Mouse (Mus musculus) lung, embryonic 16.5 days (tissue): Measurements from ENCODE around the gene Pip4k2a. TPM values are rescaled to one million over a fixed set of nuclear protein-coding genes. Genes with fewer than 3 reads are reported as not detected.

ENCODE experiments used
- ATAC-seq: fragments of 200-750 bp; cut with Nextera tagmentation; 2 replicates; pipeline ENCODE4 v1.8.0; 2017; ENCODE audit warnings: low read depth, mild to moderate bottlenecking, moderate library complexity
- H3K27ac ChIP-seq: fragments of 300-500 bp; sonication (generic); 2 replicates; pipeline ENCODE4 v1.5.1; 2014; ENCODE audit warnings: mild to moderate bottlenecking, control low read depth, low read length
- H3K27me3 ChIP-seq: fragments of 300-500 bp; sonication (generic); 2 replicates; pipeline ENCODE4 v1.6.1; 2014; ENCODE audit warnings: low read depth, low read length, mixed read lengths; ENCODE audit not compliant: control insufficient read depth, insufficient read depth
- H3K36me3 ChIP-seq: fragments of 300-500 bp; sonication (generic); 2 replicates; pipeline ENCODE4 v1.6.1; 2014; ENCODE audit warnings: low read length; ENCODE audit not compliant: control insufficient read depth, insufficient read depth
- H3K4me1 ChIP-seq: fragments of 300-500 bp; sonication (generic); replicated peaks from 2 replicates; pipeline ENCODE4 v1.6.1; 2014; ENCODE audit warnings: low read length, mixed read lengths; ENCODE audit not compliant: control insufficient read depth, insufficient read depth
- H3K4me2 ChIP-seq: fragments of 300-500 bp; sonication (generic); 2 replicates; pipeline ENCODE4 v1.6.1; 2014; ENCODE audit warnings: low read depth, low read length, control low read depth
- H3K4me3 ChIP-seq: fragments of 300-500 bp; sonication (generic); 2 replicates; pipeline ENCODE4 v1.5.1; 2014; ENCODE audit warnings: mild to moderate bottlenecking, low read length, control low read depth
- H3K9ac ChIP-seq: fragments of 300-500 bp; sonication (generic); 2 replicates; pipeline ENCODE4 v1.6.1; 2014; ENCODE audit warnings: low read length, control low read depth
- H3K9me3 ChIP-seq: fragments of 300-500 bp; sonication (generic); 2 replicates; pipeline ENCODE4 v1.6.1; 2016; ENCODE audit warnings: low read length; ENCODE audit not compliant: control insufficient read depth
- WGBS: fragments of 180-500 bp; shearing (Covaris S2); extraction: QIAGEN DNeasy Blood & Tissue Kit; methylation state at CpG from one replicate; pipeline ENCODE4 v1.1.7; 2014; 5-methylcytosine and 5-hydroxymethylcytosine counted together
- polyA plus RNA-seq: library from polyadenylated mRNA; unstranded; fragments of >200 nt; fragmentation: Nextera tagmentation; extraction: Ambion mirVana; gene quantifications from 2 replicates; pipeline ENCODE4 v1.2.1, GENCODE M21; 2015

The Pip4k2a gene
- polyA plus RNA-seq, 1 experiment from 2014 or later, result 7.4 TPM

- no peaks in the 10 kb centered on the region for H3K36me3 ChIP-seq
Observed at GRCm38 (mm10) chr2:18915372-18916041, 82.4 kb downstream of the Pip4k2a start.

GRCm38 (mm10) chr2:18914750-18915149 is 83.2 kb downstream of the Pip4k2a start:
- WGBS, result 61% methylated on average over 2 of the region's 2 CpGs
- Histone ChIP-seq H3K4me3 (no peak overlapping the region), H3K4me1 (peaks cover 3% of the 10 kb centered on the region; the same call in 1 of the 2 replicates), H3K4me2 (no peak overlapping the region), H3K9me3 (no peaks in the 10 kb centered on the region), H3K9ac (no peak overlapping the region), H3K27ac (no peak overlapping the region), H3K27me3 (no peaks in the 10 kb centered on the region), H3K36me3 (no peaks in the 10 kb centered on the region)
- no peak for ATAC-seq

More at GRCm38 (mm10) chr2:18915372-18916041, 82.4 kb downstream of the Pip4k2a start:
- ATAC-seq, result no peak
- no peaks in the 10 kb centered on the region for H3K9me3 ChIP-seq
- 48% methylated on average over 9 of the region's 9 CpGs for WGBS
- peaks cover 6% of the 10 kb centered on the region for H3K4me1 ChIP-seq
- no peak overlapping the region for H3K4me2 ChIP-seq
- no peak overlapping the region for H3K4me3 ChIP-seq
- H3K27me3 ChIP-seq, result no peaks in the 10 kb centered on the region
- no peak overlapping the region for H3K27ac ChIP-seq
- H3K9ac ChIP-seq, result no peak overlapping the region

- no peaks in the 10 kb centered on the region for H3K9me3 ChIP-seq
- no peaks in the 10 kb centered on the region for H3K36me3 ChIP-seq
- no peak for ATAC-seq
- no peak overlapping the region for H3K4me2 ChIP-seq
- WGBS, result 89% methylated on average over 3 of the region's 3 CpGs
- H3K27me3 ChIP-seq, result no peaks in the 10 kb centered on the region
- no peak overlapping the region for H3K27ac ChIP-seq
- no peak overlapping the region for H3K9ac ChIP-seq
- H3K4me1 ChIP-seq, result peaks cover 3% of the 10 kb centered on the region; the same call in 1 of the 2 replicates
- no peak overlapping the region for H3K4me3 ChIP-seq
Observed at GRCm38 (mm10) chr2:18913642-18914041, 84.3 kb downstream of the Pip4k2a start.

GRCm38 (mm10) chr2:18911251-18911934 is 86.5 kb downstream of the Pip4k2a start:
- Histone ChIP-seq H3K36me3 (no peaks in the 10 kb centered on the region), H3K4me2 (no peak overlapping the region), H3K9ac (no peak overlapping the region), H3K27me3 (no peaks in the 10 kb centered on the region), H3K4me3 (no peak overlapping the region), H3K4me1 (peaks cover 3% of the 10 kb centered on the region), H3K27ac (no peak overlapping the region), H3K9me3 (no peaks in the 10 kb centered on the region)
- WGBS, result 92% methylated on average over 6 of the region's 6 CpGs
- ATAC-seq, result no peak

- no peaks in the 10 kb centered on the region; the same call in 1 of the 2 replicates for H3K4me1 ChIP-seq
- ATAC-seq, result no peak
- H3K27ac ChIP-seq, result no peak overlapping the region
- no peaks in the 10 kb centered on the region for H3K9me3 ChIP-seq
- no peaks in the 10 kb centered on the region for H3K27me3 ChIP-seq
- no peaks in the 10 kb centered on the region for H3K36me3 ChIP-seq
- no peak overlapping the region for H3K4me2 ChIP-seq
- H3K4me3 ChIP-seq, result no peak overlapping the region
- 77% methylated on average over 6 of the region's 6 CpGs for WGBS
- H3K9ac ChIP-seq, result no peak overlapping the region
Observed at GRCm38 (mm10) chr2:18910209-18910608, 87.7 kb downstream of the Pip4k2a start.

- Histone ChIP-seq H3K4me1 (no peaks in the 10 kb centered on the region; the same call in 1 of the 2 replicates), H3K4me2 (no peak overlapping the region), H3K9me3 (no peaks in the 10 kb centered on the region), H3K36me3 (no peaks in the 10 kb centered on the region), H3K4me3 (no peak overlapping the region), H3K27ac (no peak overlapping the region), H3K27me3 (no peaks in the 10 kb centered on the region), H3K9ac (no peak overlapping the region)
- ATAC-seq, result no peak
- WGBS, result 53% methylated on average over 6 of the region's 6 CpGs
Observed at GRCm38 (mm10) chr2:18909713-18910112, 88.2 kb downstream of the Pip4k2a start.

GRCm38 (mm10) chr2:18907269-18907668 is 90.7 kb downstream of the Pip4k2a start:
- H3K4me1 ChIP-seq, result no peaks in the 10 kb centered on the region; the same call in 1 of the 2 replicates
- H3K4me2 ChIP-seq, result no peak overlapping the region
- no peak overlapping the region for H3K4me3 ChIP-seq
- WGBS, result 42% methylated on average over 8 of the region's 8 CpGs
- no peak overlapping the region for H3K9ac ChIP-seq
- H3K27me3 ChIP-seq, result no peaks in the 10 kb centered on the region
- no peak overlapping the region for H3K27ac ChIP-seq
- no peaks in the 10 kb centered on the region for H3K36me3 ChIP-seq
- ATAC-seq, result peak; percentile 68; the same call in 1 of the 2 replicates
- H3K9me3 ChIP-seq, result no peaks in the 10 kb centered on the region

GRCm38 (mm10) chr2:18906421-18907084 is 91.4 kb downstream of the Pip4k2a start:
- WGBS, result 76% methylated on average over 2 of the region's 2 CpGs
- Histone ChIP-seq H3K9ac (no peak overlapping the region), H3K4me1 (no peaks in the 10 kb centered on the region; the same call in 1 of the 2 replicates), H3K9me3 (no peaks in the 10 kb centered on the region), H3K4me2 (no peak overlapping the region), H3K27ac (no peak overlapping the region), H3K4me3 (no peak overlapping the region), H3K36me3 (no peaks in the 10 kb centered on the region), H3K27me3 (no peaks in the 10 kb centered on the region)
- ATAC-seq, result no peak
